Mouse (Mus musculus) kidney, postnatal 0 days (tissue): ENCODE measurements around the gene Htra1. TPM values are rescaled to one million over a fixed set of nuclear protein-coding genes. Genes with fewer than 3 reads are reported as not detected.

Source experiments
- ATAC-seq: fragments of 200-750 bp; cut with Nextera tagmentation; replicated peaks from 2 replicates; pipeline ENCODE4 v1.8.0; 2017; ENCODE audit warnings: low read depth, moderate number of reproducible peaks, moderate TSS enrichment, moderate library complexity; ENCODE audit not compliant: low FRiP score
- DNase-seq: peaks from one replicate; pipeline ENCODE4 v3.0.0-alpha.2; 2016; ENCODE audit warnings: low spot score
- H3K27ac ChIP-seq: fragments of 300-500 bp; sonication (generic); 2 replicates; pipeline ENCODE4 v1.5.1; 2014; ENCODE audit warnings: mild to moderate bottlenecking
- H3K27me3 ChIP-seq: fragments of 300-500 bp; sonication (generic); 2 replicates; pipeline ENCODE4 v1.6.1; 2014; ENCODE audit warnings: low read length, mixed read lengths; ENCODE audit not compliant: insufficient read depth
- H3K36me3 ChIP-seq: fragments of 300-500 bp; sonication (generic); 2 replicates; pipeline ENCODE4 v1.6.1; 2014; ENCODE audit warnings: low read length, mixed read lengths; ENCODE audit not compliant: insufficient read depth
- H3K4me1 ChIP-seq: fragments of 300-500 bp; sonication (generic); replicated peaks from 2 replicates; pipeline ENCODE4 v1.6.1; 2014; ENCODE audit warnings: antibody characterized with exemption, low read length, mixed read lengths; ENCODE audit not compliant: insufficient read depth
- H3K4me2 ChIP-seq: fragments of 300-500 bp; sonication (generic); 2 replicates; pipeline ENCODE4 v1.6.1; 2014; ENCODE audit warnings: mild to moderate bottlenecking, low read length, moderate library complexity, mixed read lengths
- H3K4me3 ChIP-seq: fragments of 300-500 bp; sonication (generic); replicated peaks from 2 replicates; pipeline ENCODE4 v1.5.1; 2014; ENCODE audit warnings: low read depth, low read length
- H3K9ac ChIP-seq: fragments of 300-500 bp; sonication (generic); 2 replicates; pipeline ENCODE4 v1.6.1; 2014; ENCODE audit warnings: low read depth, low read length
- H3K9me3 ChIP-seq: fragments of 300-500 bp; sonication (generic); replicated peaks from 2 replicates; pipeline ENCODE4 v1.6.1; 2016; ENCODE audit warnings: low read length, inconsistent platforms, mixed read lengths
- CTCF ChIP-seq: IDR thresholded peaks from 2 replicates; pipeline ENCODE4 v1.5.1; 2016; ENCODE audit warnings: antibody characterized with exemption, low read depth, mild to moderate bottlenecking, moderate library complexity
- WGBS: fragments of 180-500 bp; shearing (Covaris S2); extraction: QIAGEN DNeasy Blood & Tissue Kit; methylation state at CpG from one replicate; pipeline ENCODE4 v1.1.7; 2014; 5-methylcytosine and 5-hydroxymethylcytosine counted together
- polyA plus RNA-seq: library from polyadenylated mRNA; unstranded; fragments of >200 nt; fragmentation: Nextera tagmentation; extraction: Ambion mirVana; gene quantifications from 2 replicates; pipeline ENCODE4 v1.2.1, GENCODE M21; 2015

Htra1 gene
- polyA plus RNA-seq, 1 experiment from 2014 or later, result 14.8 TPM

DNA sequence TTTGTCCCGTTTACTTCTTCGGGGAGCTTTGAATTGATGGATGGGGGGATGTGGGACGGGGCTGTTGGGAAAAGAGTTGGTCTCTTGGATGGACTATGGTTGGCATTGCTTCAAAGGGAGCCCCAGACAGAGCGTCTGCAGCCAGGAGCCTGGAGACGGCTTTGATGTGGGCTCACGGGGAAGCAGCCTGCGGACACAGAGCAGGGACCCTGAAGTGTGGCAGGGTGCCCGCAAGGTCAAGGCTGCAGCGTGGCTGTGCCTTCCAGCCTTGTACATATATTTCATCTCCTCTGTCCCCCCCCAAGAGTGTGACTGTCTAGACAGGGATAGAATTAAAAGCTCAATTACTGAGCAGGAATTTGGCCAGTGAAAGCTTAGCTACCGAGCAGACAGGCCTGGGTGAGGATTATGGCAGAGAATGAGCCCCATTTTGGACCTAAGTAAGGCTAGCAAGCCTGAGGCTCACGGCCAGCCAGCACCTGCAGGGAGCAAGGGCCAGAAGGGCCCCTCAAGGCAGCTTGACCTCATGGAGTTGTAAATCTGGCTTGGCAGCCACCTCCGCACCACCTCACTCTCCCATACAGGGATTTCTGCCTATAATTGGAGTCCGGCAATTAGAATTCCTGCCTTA lies 40.5 kb downstream of the Htra1 start:
- Histone ChIP-seq H3K9me3 (no peaks in the 10 kb centered on the region), H3K4me1 (peaks cover 7% of the 10 kb centered on the region; the same call in 1 of the 2 replicates), H3K27ac (no peak overlapping the region), H3K4me2 (no peak overlapping the region), H3K4me3 (no peak overlapping the region), H3K27me3 (no peaks in the 10 kb centered on the region), H3K36me3 (no peaks in the 10 kb centered on the region), H3K9ac (no peak overlapping the region)
- no peak for TF ChIP-seq CTCF
- WGBS, result 31% methylated on average over 13 of the region's 13 CpGs
- no peak for ATAC-seq
- DNase-seq, result no peak

DNA sequence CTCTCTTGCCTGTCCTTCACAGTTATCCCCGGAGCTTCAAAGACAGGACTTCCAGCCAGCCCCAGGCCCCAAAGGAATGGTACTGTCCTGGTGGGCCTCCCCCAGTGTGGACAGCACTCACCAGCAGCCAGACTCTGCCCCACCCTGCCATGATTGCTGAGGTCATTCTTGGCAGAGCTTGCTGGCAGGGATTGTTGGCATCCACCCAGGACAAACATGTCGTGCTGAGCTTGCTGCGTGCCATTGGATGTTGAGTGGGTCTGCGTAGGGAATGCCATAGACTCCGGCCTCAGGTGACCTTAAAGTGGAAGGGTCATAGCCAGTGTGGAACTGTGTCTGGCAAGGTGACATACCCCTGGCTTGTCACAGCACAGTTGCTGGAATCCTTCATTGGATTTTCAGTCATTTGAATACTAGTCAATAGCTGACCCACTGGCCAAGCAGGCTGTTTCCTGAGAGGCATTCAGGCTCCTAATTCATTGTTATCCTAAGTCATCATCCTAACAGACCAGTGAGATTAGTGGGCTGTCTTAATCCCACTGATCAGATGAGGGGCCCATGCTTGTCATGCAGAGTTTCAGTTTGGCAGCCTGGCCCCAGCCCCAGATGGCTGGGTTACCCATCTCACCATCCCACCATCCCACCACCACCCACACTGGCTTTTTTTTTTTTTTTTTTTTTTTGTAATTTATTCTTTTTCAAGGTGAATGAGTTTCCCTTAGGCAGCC lies 42.0 kb downstream of the Htra1 start:
- H3K9me3 ChIP-seq, result no peaks in the 10 kb centered on the region
- 34% methylated on average over 5 of the region's 5 CpGs for WGBS
- TF ChIP-seq CTCF, result no peak
- H3K4me3 ChIP-seq, result no peak overlapping the region
- H3K36me3 ChIP-seq, result no peaks in the 10 kb centered on the region
- H3K4me1 ChIP-seq, result peaks cover 7% of the 10 kb centered on the region; the same call in 1 of the 2 replicates
- ATAC-seq (peak; percentile 54; the same call in 1 of the 2 replicates), DNase-seq (peak; percentile 36)
- no peaks in the 10 kb centered on the region for H3K27me3 ChIP-seq
- no peak overlapping the region for H3K4me2 ChIP-seq
- no peak overlapping the region for H3K9ac ChIP-seq
- H3K27ac ChIP-seq, result no peak overlapping the region

DNA sequence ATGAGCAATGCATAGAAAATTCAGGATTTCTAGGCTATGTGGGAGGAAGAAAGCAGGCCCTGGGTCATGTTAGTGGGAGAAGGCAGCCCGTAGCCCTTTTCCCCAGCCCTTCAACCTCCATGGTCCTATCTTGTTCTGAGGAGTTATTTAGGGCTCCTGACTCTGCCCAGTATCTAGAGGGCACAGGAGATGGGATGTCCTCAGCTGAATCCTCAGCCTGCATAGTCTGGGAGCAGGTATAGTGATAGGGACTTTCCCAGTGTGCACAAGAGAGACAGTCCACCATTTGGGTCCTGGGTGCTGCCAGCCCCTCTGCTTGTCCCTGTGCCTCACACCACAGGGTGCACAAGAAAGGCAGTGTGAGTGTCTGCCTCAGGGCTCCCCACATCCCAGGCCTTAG lies 42.6 kb downstream of the Htra1 start:
- Histone ChIP-seq H3K4me3 (no peak overlapping the region), H3K27me3 (no peaks in the 10 kb centered on the region), H3K9me3 (no peaks in the 10 kb centered on the region), H3K36me3 (no peaks in the 10 kb centered on the region), H3K4me1 (peaks cover 7% of the 10 kb centered on the region; the same call in 1 of the 2 replicates), H3K4me2 (no peak overlapping the region), H3K27ac (no peak overlapping the region), H3K9ac (no peak overlapping the region)
- ATAC-seq (no peak), DNase-seq (no peak)
- no peak for TF ChIP-seq CTCF
- WGBS, result 68% methylated on average over 1 of the region's 1 CpGs

DNA sequence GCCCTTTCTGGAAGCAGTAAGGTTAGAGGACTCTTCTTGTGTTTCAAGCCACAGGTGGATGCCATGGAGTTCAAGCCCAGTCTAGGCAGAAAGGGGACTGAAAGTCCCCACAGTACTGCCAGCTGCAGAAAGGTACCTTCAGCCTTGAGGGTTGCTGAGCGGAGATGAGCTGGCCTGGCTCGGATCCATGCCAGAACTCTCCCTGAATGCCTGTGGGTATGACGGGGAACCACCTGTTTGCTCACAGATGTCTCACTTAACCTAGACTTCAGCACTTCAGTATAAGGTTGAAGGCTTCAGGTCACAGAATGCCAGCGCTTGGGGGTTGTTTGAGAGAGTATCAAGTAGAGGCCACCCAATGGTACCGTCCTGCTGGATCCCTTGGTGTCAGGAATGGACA lies 44.2 kb downstream of the Htra1 start:
- no peak overlapping the region for H3K27ac ChIP-seq
- H3K9ac ChIP-seq, result no peak overlapping the region
- H3K4me3 ChIP-seq, result no peak overlapping the region
- H3K4me2 ChIP-seq, result no peak overlapping the region
- TF ChIP-seq CTCF, result no peak
- no peaks in the 10 kb centered on the region for H3K27me3 ChIP-seq
- H3K4me1 ChIP-seq, result peaks cover 7% of the 10 kb centered on the region; the same call in 1 of the 2 replicates
- H3K36me3 ChIP-seq, result no peaks in the 10 kb centered on the region
- ATAC-seq (no peak), DNase-seq (no peak)
- H3K9me3 ChIP-seq, result no peaks in the 10 kb centered on the region
- 90% methylated on average over 5 of the region's 5 CpGs for WGBS

DNA sequence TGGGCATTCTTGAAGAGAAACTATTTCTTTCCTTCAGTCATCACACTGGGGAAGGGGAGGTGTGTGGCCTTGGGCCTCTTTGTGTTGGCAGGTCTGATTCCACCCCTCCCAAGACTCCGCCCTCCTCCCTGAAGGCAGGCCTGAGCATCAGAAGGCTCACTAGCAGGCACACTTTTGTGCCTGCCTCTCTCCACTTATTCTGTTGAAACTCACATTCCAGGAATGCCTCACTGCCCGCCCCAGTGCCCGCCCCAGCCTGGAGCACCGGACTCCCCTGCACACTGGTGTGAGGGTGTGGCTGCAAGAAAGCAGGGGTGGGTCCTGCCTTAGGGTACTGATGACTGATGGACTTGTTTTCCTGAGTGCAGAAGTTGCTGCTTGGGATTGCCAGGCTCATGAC lies 46.5 kb downstream of the Htra1 start:
- 42% methylated on average over 4 of the region's 4 CpGs for WGBS
- DNase-seq (peak; percentile 54), ATAC-seq (peak; percentile 69; the same call in 1 of the 2 replicates)
- no peaks in the 10 kb centered on the region for H3K27me3 ChIP-seq
- H3K9me3 ChIP-seq, result no peaks in the 10 kb centered on the region
- no peak overlapping the region for H3K27ac ChIP-seq
- H3K9ac ChIP-seq, result no peak overlapping the region
- H3K36me3 ChIP-seq, result no peaks in the 10 kb centered on the region
- no peak overlapping the region for H3K4me2 ChIP-seq
- H3K4me1 ChIP-seq, result peaks cover 7% of the 10 kb centered on the region; the same call in 1 of the 2 replicates
- no peak for TF ChIP-seq CTCF
- H3K4me3 ChIP-seq, result no peak overlapping the region

DNA sequence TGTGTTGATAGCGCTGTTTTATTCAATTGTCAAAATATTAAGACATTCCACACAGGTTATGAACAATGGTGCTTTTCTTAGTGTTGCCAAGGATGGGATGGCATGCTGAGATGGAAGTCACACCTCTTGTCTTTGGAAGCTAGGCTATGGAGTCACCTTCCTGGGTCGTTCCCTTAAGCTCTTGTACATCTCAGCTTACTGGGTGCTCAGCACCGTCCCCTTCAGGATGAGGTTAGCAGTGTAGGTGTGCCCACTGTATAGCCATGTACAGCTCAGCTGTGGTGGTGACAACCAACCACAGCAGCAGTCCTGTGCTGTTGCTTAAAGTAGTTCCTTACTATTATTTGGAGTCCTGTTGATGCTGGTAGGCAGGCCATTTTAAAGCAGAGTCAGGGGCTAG lies 47.0 kb downstream of the Htra1 start:
- TF ChIP-seq CTCF, result peak; percentile 29; the same call in 1 of the 2 replicates
- H3K9ac ChIP-seq, result no peak overlapping the region
- DNase-seq (no peak), ATAC-seq (no peak)
- H3K4me2 ChIP-seq, result no peak overlapping the region
- H3K4me3 ChIP-seq, result no peak overlapping the region
- no peaks in the 10 kb centered on the region for H3K36me3 ChIP-seq
- no peak overlapping the region for H3K27ac ChIP-seq
- no peaks in the 10 kb centered on the region for H3K27me3 ChIP-seq
- H3K4me1 ChIP-seq, result peaks cover 3% of the 10 kb centered on the region; the same call in 1 of the 2 replicates
- WGBS, result 74% methylated on average over 3 of the region's 3 CpGs
- H3K9me3 ChIP-seq, result no peaks in the 10 kb centered on the region
